Mouse (Mus musculus) megakaryocyte, adult 5-6 weeks (primary cell): ENCODE measurements around the gene Hoxc9. TPM values are rescaled to one million over a fixed set of nuclear protein-coding genes. Genes with fewer than 3 reads are reported as not detected.

ENCODE experiments used
- ATAC-seq: 2 replicates; pipeline ENCODE4 v1.8.0; 2016; ENCODE audit warnings: mild to moderate bottlenecking, inconsistent platforms; ENCODE audit not compliant: poor library complexity, severe bottlenecking
- total RNA-seq, 2 experiments: library from RNA; stranded (forward) in 1 of 2; stranded (reverse) in 1 of 2; fragments of 153-499, 151-499 nt in 1 of 2; fragments of 221-1000, 200-1000 nt in 1 of 2; gene quantifications; 2 replicates each; pipeline versions ENCODE4 v1.2.3 to v1.2.4; 2015 to 2017

Hoxc9 gene
- total RNA-seq, 2 experiments from 2014 or later, result not detected

- no peak for ATAC-seq
Observed at GRCm38 (mm10) chr15:103015406-103016166, 39.3 kb downstream of the Hoxc9 start.

- no peak for ATAC-seq
Observed at GRCm38 (mm10) chr15:103018636-103019035, 42.4 kb downstream of the Hoxc9 start, which contains the start of gene Hoxc4. Hoxc4 (plus strand) TSS chr15:103018934.

- ATAC-seq, result no peak
Observed at GRCm38 (mm10) chr15:103020899-103021418, 44.7 kb downstream of the Hoxc9 start.

GRCm38 (mm10) chr15:103021544-103021943 is 45.3 kb downstream of the Hoxc9 start:
- no peak for ATAC-seq

GRCm38 (mm10) chr15:103024131-103024530 is 47.9 kb downstream of the Hoxc9 start:
- ATAC-seq, result no peak

GRCm38 (mm10) chr15:103027266-103028235 is 51.3 kb downstream of the Hoxc9 start:
- no peak for ATAC-seq

- ATAC-seq, result no peak
Observed at GRCm38 (mm10) chr15:103028916-103029512, 52.8 kb downstream of the Hoxc9 start.

GRCm38 (mm10) chr15:103030142-103030541 is 53.9 kb downstream of the Hoxc9 start:
- ATAC-seq, result no peak

GRCm38 (mm10) chr15:103032167-103032566 is 55.9 kb downstream of the Hoxc9 start:
- ATAC-seq, result no peak

GRCm38 (mm10) chr15:103032646-103033575 is 56.7 kb downstream of the Hoxc9 start:
- no peak for ATAC-seq

GRCm38 (mm10) chr15:103034043-103034806 is 58.0 kb downstream of the Hoxc9 start:
- no peak for ATAC-seq

Other genes with a start within 250 kb of the Hoxc9 start
- gene Hoxc13, start 55.3 kb upstream of the Hoxc9 start, total RNA-seq (2015), result not detected in 2 replicates
- gene Hoxc13, start 55.3 kb upstream of the Hoxc9 start, total RNA-seq (2017), result not detected in 2 replicates
- gene Hoxc12, start 39.7 kb upstream of the Hoxc9 start, total RNA-seq (2015), result not detected in 2 replicates
- not detected in 2 replicates for gene Hoxc12, start 39.7 kb upstream of the Hoxc9 start, total RNA-seq (2017)
- gene Hoxc11, start 22.0 kb upstream of the Hoxc9 start, total RNA-seq (2015), result not detected in 2 replicates
- not detected in 2 replicates for gene Hoxc11, start 22.0 kb upstream of the Hoxc9 start, total RNA-seq (2017)
- not detected in 2 replicates for gene Hoxc10, start 9.6 kb upstream of the Hoxc9 start, total RNA-seq (2015)
- not detected in 2 replicates for gene Hoxc10, start 9.6 kb upstream of the Hoxc9 start, total RNA-seq (2017)
- gene Hoxc5, start 9.0 kb upstream of the Hoxc9 start, total RNA-seq (2015), result not detected in 2 replicates
- gene Hoxc5, start 9.0 kb upstream of the Hoxc9 start, total RNA-seq (2017), result not detected in 2 replicates
- gene Hoxc8, start 14.2 kb downstream of the Hoxc9 start, total RNA-seq (2015), result not detected in 2 replicates
- not detected in 2 replicates for gene Hoxc8, start 14.2 kb downstream of the Hoxc9 start, total RNA-seq (2017)
- not detected in 2 replicates for gene Hoxc6, start 21.8 kb downstream of the Hoxc9 start, total RNA-seq (2015)
- gene Hoxc6, start 21.8 kb downstream of the Hoxc9 start, total RNA-seq (2017), result not detected in 2 replicates
- gene Hoxc4, start 42.5 kb downstream of the Hoxc9 start, total RNA-seq (2015), result not detected in 2 replicates
- not detected in 2 replicates for gene Hoxc4, start 42.5 kb downstream of the Hoxc9 start, total RNA-seq (2017)
- 2.8 and 3.9 TPM in 2 replicates for gene Smug1, start 190.7 kb downstream of the Hoxc9 start, total RNA-seq (2015)
- gene Smug1, start 190.7 kb downstream of the Hoxc9 start, total RNA-seq (2017), result 3.3 and 3.8 TPM in 2 replicates